Mouse (Mus musculus): ENCODE measurements around the gene Gtf2i.

DNA sequence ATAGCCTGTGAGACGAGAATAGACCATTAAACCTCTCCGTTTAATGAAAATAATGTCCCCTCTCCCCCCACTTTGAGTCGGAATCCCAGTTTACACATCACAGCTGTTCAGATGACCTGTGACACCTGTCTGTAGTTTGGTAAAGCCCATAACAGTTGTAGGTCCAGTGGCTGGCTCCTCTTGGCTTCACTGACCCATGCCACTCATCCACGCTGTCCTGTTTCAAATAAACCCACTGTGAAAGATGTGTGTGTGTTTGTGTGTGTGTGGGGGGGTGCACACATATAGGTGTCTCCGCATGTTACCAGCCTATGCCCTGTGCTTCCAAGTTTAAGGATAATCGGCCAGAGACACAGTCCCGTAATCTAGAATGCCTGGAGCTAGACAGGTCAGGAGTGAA is 96.7 kb downstream of the Gtf2i start:
- TF ChIP-seq CTCF (IDR thresholded peaks at IDR 0.05; ENCODE audit: low read depth, low read length) (no peak), POLR2AphosphoS5 (IDR thresholded peaks at IDR 0.05; ENCODE audit: insufficient replicate concordance, low read depth, low read length) (no peak), TAL1 (conservative IDR thresholded peaks at IDR 0.05; ENCODE audit: low read depth, low read length) (no peak), GATA1 (IDR thresholded peaks at IDR 0.05; ENCODE audit: borderline replicate concordance, low read length) (no peak)
